Mouse (Mus musculus) embryo, embryonic 11 days (tissue): ENCODE data around the gene Adora2b.

Source experiments
- DNase-seq: peaks from one replicate; pipeline ENCODE4 v3.0.0-alpha.2; 2015

The Adora2b gene

DNA sequence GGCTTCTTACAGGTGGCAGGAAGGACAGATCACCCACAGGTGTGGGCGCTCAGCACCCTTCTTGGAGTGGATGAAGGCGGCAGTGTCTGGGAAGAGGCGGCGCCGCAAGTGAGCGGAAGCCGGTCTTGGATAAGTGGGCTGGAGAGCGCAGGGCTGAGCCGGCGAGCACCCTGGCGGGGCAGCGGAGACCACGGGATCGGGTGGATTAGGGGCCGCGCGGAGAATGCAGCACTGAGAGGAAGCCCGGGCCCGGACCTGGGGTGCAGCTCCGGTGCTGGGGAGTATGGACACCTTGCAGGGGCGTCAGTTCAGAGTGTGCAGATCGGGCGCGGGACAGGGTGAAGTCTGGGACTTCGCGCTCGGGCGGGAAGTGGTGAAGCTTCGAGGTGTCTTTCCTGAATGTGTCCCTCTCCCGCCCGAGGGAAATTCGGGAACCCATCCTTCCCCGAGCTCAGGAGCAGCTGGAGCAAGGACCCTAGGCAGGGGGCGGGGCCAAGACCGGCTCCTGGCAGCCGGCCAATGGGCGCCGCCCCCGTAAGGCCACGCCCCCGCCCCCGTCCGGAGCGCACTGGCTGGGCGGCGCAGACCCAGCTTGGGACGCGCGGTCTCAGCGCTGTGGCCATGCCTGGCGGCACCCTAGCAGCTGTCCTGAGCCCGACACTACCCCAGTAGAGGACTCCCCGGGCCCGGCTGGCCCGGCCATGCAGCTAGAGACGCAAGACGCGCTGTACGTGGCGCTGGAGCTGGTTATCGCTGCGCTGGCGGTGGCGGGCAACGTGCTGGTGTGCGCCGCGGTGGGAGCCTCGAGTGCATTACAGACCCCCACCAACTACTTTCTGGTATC is at the start of gene Adora2b:
TSS of gene Adora2b (plus strand) at position 584 of the 844 bp plus-strand sequence.
- DNase-seq: peak; percentile 96

DNA sequence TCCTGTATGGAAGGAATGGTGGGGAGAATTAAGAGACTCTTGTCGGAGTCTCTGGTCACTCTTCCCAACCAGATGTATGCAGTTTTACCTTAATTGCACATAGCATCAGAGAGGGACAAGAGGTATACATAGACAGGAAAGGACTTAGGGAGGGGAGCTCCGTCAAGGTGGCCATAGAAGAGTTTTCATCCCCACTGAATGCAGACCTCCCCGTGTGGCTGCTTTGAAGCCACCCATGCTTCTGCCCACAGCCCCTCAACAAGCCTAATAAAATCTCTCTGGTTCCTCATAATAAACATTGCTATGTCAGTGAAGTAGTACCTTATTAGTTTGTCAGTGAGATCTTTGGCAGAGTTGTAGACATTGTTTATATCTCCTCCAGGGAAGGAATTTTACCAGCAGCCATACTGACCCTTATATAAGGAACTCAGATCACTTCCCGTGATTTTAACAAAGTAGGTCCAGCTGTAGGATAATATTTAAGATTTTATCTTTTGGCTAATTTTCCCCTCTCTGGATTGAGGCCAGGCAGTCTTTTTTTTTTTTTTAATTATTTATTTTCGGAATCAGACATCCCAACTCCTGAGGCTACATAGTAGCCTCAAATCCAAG is 47.8 kb upstream of the Adora2b start:
- DNase-seq: no peak

DNA sequence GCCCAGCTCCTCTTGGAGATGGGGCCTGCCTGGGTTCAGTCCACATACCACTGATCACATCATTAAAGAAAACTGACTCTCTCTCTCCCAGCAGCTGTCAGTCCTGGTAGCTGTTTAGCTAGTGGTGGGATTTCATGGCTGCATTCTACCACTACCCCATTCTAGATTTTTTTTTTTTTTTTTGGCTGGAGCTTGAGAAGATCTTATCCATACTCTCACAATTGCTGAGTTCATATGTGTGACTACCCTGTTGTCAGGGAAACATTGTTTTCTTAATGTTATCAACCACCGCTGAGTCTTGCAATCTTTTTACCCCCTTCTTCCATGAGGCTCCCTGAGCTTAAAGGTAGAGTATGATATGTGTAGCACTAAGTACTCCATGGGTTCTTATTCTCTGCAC is 46.1 kb upstream of the Adora2b start:
- no peak for DNase-seq

DNA sequence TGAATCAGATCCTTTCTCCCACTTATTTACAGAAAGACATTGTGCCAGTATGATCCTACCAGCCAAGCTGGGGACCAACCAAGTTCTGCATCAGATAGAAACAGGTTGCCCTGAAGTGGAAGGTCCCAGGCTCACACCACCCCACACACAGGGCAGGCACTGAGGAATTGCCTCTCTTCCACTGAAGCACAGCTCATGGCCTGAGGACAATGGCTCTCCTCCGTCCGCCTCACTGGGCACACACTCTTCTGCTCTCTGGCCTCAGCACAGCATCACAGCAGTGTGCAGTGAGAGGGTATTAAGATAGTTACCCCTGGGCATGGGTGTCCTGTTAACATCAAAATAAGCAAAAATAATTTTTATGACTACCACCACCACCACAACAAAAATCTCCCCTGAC is 39.7 kb upstream of the Adora2b start:
- DNase-seq: no peak

DNA sequence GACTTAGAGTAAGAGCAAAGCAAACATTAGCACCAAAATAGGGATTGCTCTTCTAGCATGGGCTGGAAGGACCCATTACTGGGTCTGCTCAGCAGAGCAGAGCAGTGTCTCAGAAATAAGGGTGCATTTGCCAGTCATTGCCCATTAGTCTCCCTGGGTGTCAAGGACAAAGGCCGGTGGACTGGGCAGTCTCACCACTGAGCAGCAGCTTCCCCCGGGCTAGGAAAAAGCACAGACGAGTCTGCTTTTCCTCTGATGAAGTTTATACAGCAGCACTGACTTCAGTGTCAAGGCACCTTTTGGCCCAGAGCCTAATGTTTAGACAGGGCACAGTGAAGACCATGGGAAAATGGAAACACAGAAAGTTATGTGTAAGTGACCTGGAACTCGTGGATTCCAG is 38.9 kb upstream of the Adora2b start:
- no peak for DNase-seq

DNA sequence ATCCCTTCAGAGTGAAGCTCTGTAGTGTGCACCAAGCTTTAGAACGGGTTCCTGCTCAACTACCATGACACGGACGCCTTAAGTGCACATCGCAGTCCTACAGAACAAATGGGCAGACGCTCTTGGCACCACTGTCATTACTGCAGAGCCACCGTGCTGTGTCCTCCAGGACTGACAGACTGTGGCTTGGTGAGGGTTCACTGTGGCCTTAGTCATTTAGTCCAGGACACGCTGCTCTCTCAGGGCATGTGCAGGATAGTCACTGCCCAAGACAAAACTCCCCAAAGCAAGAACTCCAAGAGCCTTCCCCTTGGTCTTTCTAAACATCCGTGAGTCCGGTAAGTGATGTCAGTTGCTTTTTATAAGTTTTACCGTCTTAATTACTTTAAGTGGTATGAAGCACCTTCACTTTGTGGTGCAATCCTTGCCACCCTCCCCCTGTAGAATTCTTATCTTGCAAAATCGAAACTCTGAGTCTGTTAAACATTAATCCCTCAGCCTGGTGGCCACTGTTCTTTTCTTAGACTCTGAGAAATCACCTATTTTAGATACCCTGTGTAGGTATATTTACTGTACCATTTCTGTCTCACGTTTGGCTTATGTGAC is 35.3 kb upstream of the Adora2b start:
- no peak for DNase-seq

DNA sequence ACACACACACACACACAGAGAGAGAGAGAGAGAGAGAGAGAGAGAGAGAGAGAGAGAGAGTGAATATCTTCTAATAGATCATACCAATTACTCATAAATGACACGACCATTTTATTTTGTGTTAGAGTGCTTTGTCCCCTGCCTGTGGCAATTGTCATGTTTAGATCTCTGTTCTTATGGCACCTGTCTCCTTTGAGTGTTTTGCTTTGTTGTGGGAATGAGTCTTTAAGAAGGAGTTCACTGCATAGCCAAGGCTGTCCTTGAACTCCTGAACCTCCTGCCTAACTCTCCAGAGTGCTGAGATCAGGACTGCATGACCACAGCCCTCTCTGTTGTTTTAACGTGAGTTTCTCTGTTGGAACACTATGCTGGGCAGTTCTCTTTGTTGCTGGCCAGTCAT is 33.7 kb upstream of the Adora2b start:
- DNase-seq: no peak

DNA sequence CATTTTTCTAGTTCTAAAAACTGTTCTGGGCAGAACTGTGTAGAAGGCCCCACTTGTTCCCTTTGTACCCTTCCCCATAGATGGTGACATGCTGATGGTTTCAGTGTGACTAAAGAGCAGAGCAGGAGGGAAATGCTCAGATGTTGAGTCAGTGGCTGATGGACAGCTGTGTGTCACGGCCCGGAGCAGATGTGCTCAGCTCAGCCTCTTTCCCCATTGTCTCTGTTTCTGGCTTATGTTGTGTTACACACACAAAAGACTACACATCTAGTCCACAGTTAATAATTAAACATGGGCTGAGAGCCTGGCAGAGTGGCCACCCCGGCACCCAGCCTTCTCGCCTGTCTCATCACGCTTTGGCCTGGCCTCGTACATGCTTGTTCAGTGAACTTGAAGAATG is 31.0 kb upstream of the Adora2b start:
- DNase-seq: no peak

DNA sequence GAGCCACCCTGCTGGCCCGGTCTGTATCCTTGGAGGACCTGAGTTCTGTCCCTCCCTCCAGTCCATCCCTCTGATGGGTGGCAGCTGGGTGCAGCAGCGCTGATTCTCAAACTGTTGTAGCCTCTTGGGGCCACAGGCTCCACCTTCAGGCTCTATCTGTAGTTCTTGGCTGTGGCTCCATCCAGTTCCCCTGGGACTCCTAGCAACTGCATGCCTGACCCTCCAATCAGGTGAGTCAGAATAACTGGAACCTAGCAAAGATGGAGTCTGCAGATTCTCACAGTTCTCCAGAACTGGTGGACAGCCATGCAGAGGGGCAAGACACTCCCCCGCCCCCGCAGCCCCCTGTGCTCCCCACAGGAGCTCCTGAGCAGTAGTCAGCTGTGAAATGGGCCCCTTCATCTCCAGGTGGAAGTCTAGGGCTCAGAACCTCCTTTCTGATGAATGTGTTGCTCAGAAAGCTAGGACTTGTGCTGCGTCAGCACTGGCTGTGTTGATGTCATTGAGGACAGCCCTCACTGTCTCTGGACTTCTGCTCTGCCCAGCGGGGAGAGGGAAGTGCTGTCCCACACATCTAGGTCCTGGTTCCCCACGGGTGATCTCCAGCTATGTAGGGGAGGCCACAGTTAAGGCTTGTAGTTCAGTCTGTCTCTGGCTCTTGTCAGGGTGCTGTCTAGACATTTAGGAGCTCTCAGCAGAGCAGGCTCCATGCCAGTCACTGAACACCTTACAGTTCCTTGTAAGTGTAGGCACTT is 27.9 kb upstream of the Adora2b start:
- DNase-seq: no peak

DNA sequence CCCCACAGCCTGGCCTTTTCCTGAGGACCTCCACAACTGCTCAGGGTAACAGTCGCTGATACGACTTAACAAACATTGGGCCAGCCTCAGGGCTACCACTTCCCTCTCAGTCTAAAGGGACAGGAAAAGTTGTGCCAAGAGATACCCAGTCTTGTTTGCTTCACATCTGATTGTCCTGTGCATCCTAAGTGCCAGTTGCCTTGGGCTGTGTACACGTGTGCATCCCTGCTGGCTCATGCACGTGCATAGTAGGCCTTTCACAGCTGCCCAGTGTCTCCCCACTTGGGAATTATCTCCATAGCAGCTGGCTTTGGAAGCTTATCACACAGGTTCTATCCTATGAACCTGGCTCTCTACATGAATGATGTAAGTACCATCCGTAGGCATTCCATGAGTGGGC is 25.4 kb upstream of the Adora2b start:
- DNase-seq: no peak

DNA sequence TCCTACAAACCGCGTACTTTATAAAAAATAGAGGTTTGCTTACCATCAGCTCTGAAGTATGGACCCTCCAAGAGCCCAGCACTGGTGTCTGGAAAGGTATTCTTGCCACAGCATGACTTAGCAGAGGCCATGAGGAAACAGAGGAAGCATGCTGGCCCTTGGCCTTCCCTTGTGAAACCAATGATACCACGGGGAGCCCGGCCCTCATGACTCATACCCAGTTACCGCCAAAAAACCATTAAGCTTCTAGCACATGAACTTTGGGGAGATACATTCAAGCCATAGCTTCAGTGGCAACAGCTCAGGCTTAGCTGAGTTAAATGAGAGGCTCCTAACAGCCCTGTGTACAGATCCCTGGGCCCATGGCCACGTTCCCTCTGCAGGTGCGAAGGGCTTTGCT is 24.8 kb upstream of the Adora2b start:
- no peak for DNase-seq

DNA sequence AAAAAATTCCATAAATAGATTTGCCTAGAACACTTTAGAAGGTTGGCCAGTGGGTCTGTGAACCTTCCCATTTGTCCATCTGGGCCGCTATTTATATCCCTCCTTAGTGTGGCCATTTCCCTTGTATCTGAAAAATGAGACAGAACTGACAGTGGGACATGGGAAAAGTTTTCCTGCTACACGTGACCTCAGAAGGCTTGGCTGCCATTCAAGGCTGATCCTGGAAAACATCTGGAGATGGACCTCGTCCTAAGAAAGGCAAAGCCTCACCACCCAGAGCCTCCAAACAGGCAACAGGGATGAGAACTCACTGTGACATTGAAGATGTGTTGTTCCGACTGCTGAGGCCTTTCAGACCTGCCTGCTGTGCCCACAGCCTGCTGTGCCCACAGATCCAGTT is 24.0 kb upstream of the Adora2b start:
- no peak for DNase-seq

DNA sequence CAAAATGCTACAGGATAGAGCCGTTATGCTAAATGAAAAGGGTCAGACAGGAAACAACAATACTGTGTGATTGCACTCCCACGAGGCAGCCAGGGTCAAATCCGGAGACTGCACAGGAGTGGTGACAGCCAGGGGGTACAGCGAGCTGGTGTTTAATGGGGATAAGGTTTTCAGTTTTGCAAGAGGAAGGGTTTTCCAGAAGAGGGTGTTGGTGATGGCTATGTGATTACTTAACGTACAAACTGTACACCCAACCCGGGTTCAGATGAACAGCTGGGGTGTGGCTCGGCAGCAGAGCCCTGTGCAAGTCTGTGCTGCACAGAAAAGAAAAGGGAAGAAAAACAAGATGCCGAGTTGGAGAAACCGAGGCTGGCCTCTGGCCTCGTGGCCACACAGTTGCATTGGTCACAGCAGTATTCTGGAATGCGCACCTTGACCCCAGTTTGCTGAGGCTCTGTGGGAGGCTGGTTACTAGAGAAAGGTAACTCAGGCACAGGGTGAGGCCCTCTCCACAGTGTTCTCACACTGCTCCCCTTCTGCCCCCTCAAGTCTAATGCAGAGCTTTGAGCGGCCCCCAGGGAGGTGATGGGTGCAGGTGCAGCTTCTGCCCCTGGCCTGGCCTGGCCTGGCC is 8.0 kb upstream of the Adora2b start:
- no peak for DNase-seq

DNA sequence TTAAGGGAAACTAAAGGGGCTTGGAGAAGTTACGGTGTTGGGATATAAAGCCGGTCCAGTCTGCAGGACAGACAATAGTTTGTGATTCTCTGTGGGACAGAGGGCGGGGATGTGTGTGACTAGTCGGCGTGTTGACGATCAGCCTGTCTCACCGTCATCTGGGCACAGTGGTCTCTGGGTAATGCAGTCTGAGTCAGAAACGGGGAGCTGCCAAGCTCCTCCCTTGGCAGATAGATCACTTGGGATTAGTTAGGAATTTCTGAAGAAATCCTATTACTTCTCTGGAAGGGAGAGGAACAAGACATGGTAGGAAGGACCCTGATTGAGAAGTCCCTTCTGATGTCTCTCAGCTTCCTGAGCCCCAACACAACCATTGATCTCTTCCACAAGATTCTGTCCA is 4.9 kb upstream of the Adora2b start:
- no peak for DNase-seq

DNA sequence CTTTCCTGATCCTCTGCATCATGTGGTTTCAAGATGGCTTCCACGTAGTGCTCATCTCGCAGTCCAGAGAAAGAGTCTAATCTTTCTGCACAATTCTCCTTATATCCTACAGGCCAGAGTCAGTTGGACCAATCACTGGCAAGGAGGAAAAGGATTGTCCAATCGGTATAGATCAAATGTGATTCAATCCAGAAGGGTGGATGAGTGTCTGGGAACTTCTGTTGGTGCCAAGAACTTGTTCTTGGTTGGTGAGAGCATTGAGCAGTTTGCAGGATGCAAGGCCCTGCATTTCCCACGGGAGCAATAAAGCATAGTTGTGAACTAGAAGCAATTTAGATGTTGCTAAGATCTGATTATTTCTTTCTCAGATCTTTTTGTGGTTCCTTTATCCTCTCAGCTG is 4.3 kb upstream of the Adora2b start:
- no peak for DNase-seq

DNA sequence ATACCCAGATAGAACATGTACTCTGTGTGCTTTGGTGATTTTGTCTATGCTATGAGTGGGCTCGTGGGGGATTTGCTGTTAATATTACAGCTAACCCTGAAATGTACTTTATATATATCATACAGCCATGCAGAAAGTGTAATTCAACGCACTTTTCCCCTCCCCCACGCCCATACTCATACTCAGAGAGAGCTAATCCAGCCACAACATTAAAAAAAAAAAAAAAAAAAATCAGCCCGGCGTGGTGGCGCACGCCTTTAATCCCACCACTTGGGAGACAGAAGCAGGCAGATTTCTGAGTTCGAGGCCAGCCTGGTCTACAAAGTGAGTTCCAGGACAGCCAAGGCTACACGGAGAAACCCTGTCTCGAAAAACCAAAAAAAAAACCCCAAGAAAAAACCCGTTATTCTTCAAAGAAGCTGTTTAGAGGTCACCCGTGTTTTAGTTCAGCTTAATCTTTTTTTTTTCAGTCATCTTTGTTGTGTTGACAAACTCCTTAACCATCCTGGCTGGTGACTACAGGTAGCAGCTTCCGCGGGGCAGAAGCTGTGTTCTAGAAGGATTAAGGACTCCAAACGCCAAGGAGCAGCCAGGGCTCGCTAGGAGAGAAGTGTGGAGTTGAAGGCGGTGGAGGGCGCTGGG is 904 bp upstream of the Adora2b start:
- no peak for DNase-seq

DNA sequence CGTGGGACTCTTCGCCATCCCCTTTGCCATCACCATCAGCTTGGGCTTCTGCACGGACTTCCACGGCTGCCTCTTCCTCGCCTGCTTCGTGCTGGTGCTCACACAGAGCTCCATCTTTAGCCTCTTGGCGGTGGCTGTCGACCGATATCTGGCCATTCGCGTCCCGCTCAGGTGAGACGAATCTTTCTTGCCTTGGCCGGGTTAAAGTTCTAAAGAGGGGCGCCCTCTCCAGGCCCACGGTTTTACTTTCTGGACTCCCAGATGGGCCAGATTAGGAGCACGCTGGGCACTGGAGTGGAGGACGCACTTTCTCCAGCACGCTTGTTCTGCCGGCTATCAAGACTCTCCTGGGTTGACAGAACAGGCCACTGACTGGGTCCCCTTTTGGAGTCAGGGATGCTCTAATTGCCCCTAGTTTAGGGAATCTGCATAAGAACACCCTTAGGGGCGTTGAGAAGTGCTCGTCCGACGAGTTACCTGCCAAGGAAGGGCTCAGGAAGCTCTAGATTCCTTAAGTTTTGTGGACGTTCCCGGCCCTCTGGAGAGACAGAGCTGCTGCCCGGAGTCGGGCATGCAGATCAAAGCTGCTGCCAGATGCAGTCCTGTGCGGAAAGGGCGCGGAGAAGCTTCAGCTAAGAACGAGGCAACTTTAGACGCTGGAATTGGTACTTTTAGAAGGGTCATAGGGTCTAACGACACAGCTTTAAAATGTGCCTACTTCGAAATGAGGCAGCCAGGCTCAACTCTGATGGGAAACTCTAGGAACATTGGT is 668 bp downstream of the Adora2b start:
- peak; percentile 61 for DNase-seq

DNA sequence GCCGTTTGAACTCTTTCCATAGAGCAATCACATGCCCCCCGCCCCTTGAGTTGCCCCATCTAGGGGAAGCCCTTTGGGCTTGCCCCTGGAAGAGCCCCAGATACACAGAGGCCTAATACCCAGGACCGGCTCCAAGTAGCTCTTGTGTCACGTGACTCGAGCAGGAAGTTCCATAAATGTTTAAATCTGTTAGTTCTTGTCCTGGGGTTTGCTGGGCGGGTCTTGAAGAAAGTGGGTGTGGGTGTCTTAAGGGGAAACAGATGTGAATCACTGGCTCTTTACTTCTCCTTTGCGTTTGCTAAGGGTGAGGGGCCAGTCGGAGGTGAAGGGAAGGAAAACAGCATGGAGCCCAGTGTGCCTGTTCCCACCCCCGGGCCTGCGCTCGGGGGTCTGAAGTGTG is 2.3 kb downstream of the Adora2b start:
- DNase-seq: peak; percentile 74

DNA sequence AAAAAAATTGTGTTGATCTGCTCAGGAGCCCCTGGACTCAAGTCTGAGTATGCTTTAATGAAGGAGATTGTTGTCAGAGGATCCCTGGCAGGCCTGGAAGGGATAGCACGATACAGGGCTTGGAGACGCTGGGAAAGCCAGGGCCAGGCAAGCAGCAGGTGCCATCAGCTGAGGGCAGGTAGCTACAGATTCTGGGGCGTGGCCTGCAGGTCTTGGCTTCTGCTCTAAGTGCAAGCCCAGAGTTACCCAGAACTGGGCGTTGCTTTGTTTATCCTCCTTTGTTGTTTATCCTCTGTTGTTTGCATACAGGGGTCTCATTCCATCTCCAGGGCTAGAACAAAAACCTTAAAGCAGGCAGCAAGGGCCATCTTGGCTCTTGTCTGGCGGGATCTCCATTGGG is 4.6 kb downstream of the Adora2b start:
- DNase-seq: no peak

DNA sequence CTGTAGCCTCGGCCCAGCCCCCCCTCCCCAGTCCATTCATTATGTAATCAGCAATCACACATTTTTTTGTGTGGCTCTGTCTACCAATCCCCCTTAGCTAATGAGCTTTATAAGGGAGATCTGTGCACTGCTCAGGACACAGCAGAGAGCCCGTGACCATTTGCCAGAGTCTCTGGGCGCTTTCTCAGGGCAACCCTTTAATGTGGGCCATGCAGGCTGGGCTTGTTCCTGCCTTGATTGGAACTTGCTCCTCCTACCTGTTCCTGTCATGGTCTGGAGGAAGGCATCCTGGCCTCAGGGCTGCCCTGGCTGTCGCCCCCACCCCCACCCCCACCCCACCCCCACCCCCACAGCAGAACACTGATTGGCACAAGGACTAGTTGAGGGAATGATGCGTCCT is 10.4 kb downstream of the Adora2b start:
- DNase-seq: no peak

DNA sequence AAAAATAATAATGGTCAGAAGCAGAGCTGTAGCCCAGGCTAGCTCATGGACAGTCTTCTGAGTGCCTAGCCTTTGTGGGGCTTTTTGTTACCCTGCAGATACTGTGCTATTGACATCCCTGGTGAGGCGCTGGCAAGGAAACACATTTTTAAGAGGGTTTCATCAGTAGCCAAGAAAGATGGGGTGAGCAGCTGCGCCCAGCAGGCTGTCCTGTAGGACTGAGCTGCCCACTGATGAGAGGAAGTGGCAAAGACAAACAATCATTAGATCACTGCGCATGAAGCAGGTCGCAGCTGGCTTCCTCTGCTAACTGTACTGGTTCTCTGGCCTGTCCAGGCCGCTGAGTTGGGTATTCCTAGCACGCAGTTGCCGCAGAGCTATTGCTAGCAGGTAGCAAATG is 14.8 kb downstream of the Adora2b start:
- DNase-seq: no peak

DNA sequence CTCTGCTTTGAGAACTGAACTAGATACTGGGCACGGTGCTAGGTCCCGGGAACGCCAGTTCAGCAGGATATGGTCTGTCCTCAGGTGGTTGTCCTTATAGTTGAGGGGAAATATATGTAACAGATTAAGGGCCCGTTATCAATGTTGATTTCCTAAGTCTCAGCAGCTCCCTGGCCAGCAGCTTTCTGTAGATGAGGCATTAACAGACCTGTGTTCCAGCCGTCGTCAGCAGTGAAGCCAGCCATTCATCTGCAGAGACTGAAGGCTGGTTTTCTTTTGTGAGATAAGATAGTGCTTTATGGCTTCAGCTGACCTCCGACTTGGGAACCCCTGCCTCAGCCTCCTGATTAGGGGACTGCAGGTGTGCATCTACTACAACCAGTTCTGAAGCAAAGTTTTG is 15.2 kb downstream of the Adora2b start:
- DNase-seq: no peak
